Mouse (Mus musculus) neural tube, embryonic 12.5 days (tissue): ENCODE data around the gene Uqcc3. TPM values are rescaled to one million over a fixed set of nuclear protein-coding genes. Genes with fewer than 3 reads are reported as not detected.
A peak's percentile ranks its signal among the peaks of the same experiment; 100 is the strongest.
"Not testable (repeated sequence)": the region's sequence is repeated elsewhere in the genome, so short reads cannot be mapped to it uniquely, and the experiment has no call there.

Experiments used
- ATAC-seq: fragments of 200-750 bp; cut with Nextera tagmentation; 2 replicates; pipeline ENCODE4 v1.8.0; 2017; ENCODE audit warnings: low read depth, mild to moderate bottlenecking, moderate TSS enrichment, moderate library complexity; ENCODE audit not compliant: low FRiP score
- H3K27ac ChIP-seq: fragments of 300-500 bp; sonication (generic); 2 replicates; pipeline ENCODE4 v1.5.1; 2016
- H3K27me3 ChIP-seq: fragments of 300-500 bp; sonication (generic); replicated peaks from 2 replicates; pipeline ENCODE4 v1.6.1; 2016; ENCODE audit warnings: mild to moderate bottlenecking
- H3K36me3 ChIP-seq: fragments of 300-500 bp; sonication (generic); 2 replicates; pipeline ENCODE4 v1.6.1; 2016; ENCODE audit warnings: mild to moderate bottlenecking
- H3K4me1 ChIP-seq: fragments of 300-500 bp; sonication (generic); 2 replicates; pipeline ENCODE4 v1.6.1; 2016
- H3K4me2 ChIP-seq: fragments of 300-500 bp; sonication (generic); replicated peaks from 2 replicates; pipeline ENCODE4 v1.6.1; 2016; ENCODE audit warnings: mild to moderate bottlenecking
- H3K4me3 ChIP-seq: fragments of 300-500 bp; sonication (generic); 2 replicates; pipeline ENCODE4 v1.5.1; 2016
- H3K9ac ChIP-seq: fragments of 300-500 bp; sonication (generic); 2 replicates; pipeline ENCODE4 v1.6.1; 2016; ENCODE audit warnings: mild to moderate bottlenecking
- H3K9me3 ChIP-seq: fragments of 300-500 bp; sonication (generic); 2 replicates; pipeline ENCODE4 v1.6.1; 2016; ENCODE audit warnings: mild to moderate bottlenecking
- WGBS: fragments of 180-500 bp; shearing (Covaris S2); methylation state at CpG from one replicate; pipeline ENCODE4 v1.1.7; 2016; 5-methylcytosine and 5-hydroxymethylcytosine counted together
- microRNA-seq: library from miRNA; unstranded; fragments of <30 nt; microRNA quantifications from one replicate; pipeline ENCODE4, GENCODE M21; 2017
- polyA plus RNA-seq: library from polyadenylated mRNA; unstranded; fragments of >200 nt; fragmentation: Nextera tagmentation; extraction: Ambion mirVana; gene quantifications from 2 replicates; pipeline ENCODE4 v1.2.1, GENCODE M21; 2016

Uqcc3 gene
- polyA plus RNA-seq, 1 experiment from 2014 or later = 66.0 TPM

DNA sequence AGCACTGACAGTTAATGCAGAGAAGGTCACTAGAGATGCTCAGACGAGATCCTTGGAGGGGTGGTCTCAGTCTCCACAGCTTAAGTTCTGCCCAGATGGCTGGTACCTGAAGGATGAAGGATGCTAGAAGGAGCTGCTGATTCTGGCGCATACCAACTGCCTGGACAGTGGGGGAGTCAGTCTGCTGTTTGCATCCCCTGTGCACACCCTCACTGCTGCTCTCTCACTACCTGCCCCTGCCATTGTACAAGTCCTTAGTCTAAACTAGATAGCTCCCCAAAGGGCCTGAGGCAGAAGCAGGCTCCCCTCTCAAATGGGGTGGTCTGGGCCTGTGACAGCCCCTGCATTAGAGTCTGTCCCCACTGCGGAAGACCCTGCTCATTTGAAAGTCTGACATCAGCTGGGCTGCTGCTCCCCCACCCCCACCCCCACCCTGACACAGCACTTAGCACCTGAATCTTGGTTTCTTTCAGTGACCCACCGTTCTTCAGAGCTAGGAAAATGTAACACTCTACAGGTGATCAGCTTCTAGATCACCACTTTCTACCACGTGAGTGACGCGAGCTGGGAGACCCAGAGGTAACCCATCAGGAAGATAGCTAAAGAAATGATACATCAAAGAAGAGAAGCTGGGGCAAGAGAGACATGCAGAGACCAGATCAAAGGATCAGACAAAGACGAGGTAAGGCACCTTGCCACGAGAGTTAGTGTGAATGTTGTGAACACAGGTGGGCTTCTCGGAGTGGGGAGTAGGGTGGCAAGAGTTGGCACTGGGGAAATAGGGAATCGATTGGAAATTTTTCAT is 41.4 kb downstream of the Uqcc3 start, which contains the start of gene Gng3:
Gene Gng3 (minus strand): TSS at position 92 of the 805 bp plus-strand sequence.
- peaks cover 32% of the 10 kb centered on the region for H3K4me1 ChIP-seq
- H3K4me3 ChIP-seq = peak within 1 kb of the TSS; percentile 52
- peaks cover 23% of the 10 kb centered on the region for H3K36me3 ChIP-seq
- peak within 1 kb of the TSS; percentile 71 for H3K9ac ChIP-seq
- WGBS = 44% methylated on average over 11 of the region's 11 CpGs
- H3K27me3 ChIP-seq = no peaks in the 10 kb centered on the region
- H3K9me3 ChIP-seq = no peaks in the 10 kb centered on the region
- ATAC-seq = peak; percentile 85
- peak within 1 kb of the TSS; percentile 91 for H3K27ac ChIP-seq
- H3K4me2 ChIP-seq = peak within 1 kb of the TSS; percentile 75

GRCm38 (mm10) chr19:8838041-8838730 is 42.5 kb downstream of the Uqcc3 start:
- ATAC-seq = peak; percentile 38

DNA sequence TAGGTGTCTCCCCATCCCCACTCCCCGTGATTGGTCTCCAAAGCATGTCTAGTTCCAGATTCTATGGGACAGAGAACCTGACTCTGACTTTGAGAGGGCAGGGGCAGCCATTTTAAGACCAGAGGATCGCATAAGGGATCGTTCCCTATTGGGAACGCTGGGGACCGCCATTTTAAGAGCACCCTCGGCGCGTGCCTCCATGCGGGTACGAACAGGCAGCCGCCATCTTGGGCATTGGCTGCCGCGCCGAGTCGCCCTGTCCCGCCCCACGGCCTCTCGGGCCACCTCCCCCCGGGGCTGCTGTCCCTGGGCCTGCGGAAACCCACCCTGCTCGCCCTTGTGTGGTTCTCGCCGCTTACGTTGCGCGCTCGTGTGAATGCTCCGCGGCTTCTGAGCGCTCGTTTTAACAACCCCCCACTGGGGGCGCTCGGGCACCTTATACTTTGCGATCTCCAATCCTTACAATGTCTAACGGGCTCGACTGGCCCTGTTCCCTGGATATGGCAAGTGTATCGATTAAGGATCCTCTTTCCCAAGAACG is 43.4 kb downstream of the Uqcc3 start, which contains the start of gene Bscl2:
Gene Bscl2 (plus strand): TSS at position 217 of the 541 bp plus-strand sequence.
- under 1% methylated on average over 37 of the region's 38 CpGs for WGBS
- peak; percentile 74 for ATAC-seq
- peaks cover 36% of the 10 kb centered on the region for H3K36me3 ChIP-seq

More at GRCm38 (mm10) chr19:8838041-8838730, 42.5 kb downstream of the Uqcc3 start:
- H3K36me3 ChIP-seq = peaks cover 32% of the 10 kb centered on the region
- 23% methylated on average over 15 of the region's 15 CpGs for WGBS
- H3K4me1 ChIP-seq = peaks cover 32% of the 10 kb centered on the region
- peak overlapping the region; percentile 71 for H3K9ac ChIP-seq
- H3K4me3 ChIP-seq = peak overlapping the region; percentile 52
- H3K9me3 ChIP-seq = no peaks in the 10 kb centered on the region
- H3K27ac ChIP-seq = peak overlapping the region; percentile 91
- H3K4me2 ChIP-seq = peak overlapping the region; percentile 75
- H3K27me3 ChIP-seq = no peaks in the 10 kb centered on the region

GRCm38 (mm10) chr19:8836327-8836726 is 44.4 kb downstream of the Uqcc3 start:
- peaks cover 32% of the 10 kb centered on the region for H3K4me1 ChIP-seq
- not testable (repeated sequence) for H3K4me3 ChIP-seq, H3K9me3 ChIP-seq, H3K27me3 ChIP-seq, H3K27ac ChIP-seq, ATAC-seq, H3K9ac ChIP-seq
- peaks cover 44% of the 10 kb centered on the region for H3K36me3 ChIP-seq
- H3K4me2 ChIP-seq = peak overlapping the region; percentile 75
- WGBS = 98% methylated on average over 10 of the region's 10 CpGs

More for the DNA sequence above, 43.4 kb downstream of the Uqcc3 start, which contains the start of gene Bscl2:
- Histone ChIP-seq H3K9me3 (no peaks in the 10 kb centered on the region), H3K4me1 (peaks cover 32% of the 10 kb centered on the region), H3K4me2 (peak within 1 kb of the TSS; percentile 75), H3K9ac (peak within 1 kb of the TSS; percentile 71), H3K4me3 (peak within 1 kb of the TSS; percentile 52), H3K27me3 (no peaks in the 10 kb centered on the region), H3K27ac (peak within 1 kb of the TSS; percentile 91)

- Histone ChIP-seq H3K4me2 (no peak overlapping the region), H3K27ac (no peak overlapping the region), H3K9ac (no peak overlapping the region), H3K27me3 (no peaks in the 10 kb centered on the region), H3K4me1 (0 out of 2 replicates have a peak, but pooled peaks cover under 1% of the 10 kb centered on the region), H3K4me3 (no peak overlapping the region), H3K9me3 (no peaks in the 10 kb centered on the region), H3K36me3 (peaks cover 74% of the 10 kb centered on the region)
- no peak for ATAC-seq
- 94% methylated on average over 4 of the region's 4 CpGs for WGBS
These were observed 47.8 kb downstream of the Uqcc3 start for GRCm38 (mm10) chr19:8832971-8833370.

DNA sequence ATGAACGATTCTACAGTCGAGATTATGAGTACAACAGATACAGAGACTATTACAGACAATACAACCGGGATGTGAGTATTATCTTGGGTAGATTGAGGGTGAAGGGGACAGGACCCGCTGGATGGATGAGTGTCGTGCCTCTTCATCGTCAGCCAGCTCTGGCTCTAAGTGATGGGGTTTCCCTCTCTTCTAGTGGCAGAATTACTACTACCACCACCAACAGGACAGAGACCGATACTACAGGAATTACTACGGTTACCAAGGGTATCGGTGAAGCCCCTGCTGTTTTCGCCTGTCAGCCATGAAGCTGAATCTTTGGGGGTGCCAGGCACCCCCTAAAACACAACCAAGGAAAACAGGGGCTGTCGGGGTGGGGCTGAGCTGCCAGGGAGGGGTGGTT is 49.5 kb downstream of the Uqcc3 start:
- no peak overlapping the region for H3K4me2 ChIP-seq
- H3K36me3 ChIP-seq = peaks cover 88% of the 10 kb centered on the region
- H3K4me3 ChIP-seq = no peak overlapping the region
- H3K4me1 ChIP-seq = no peaks in the 10 kb centered on the region
- WGBS = 85% methylated on average over 11 of the region's 11 CpGs
- H3K9ac ChIP-seq = no peak overlapping the region
- no peaks in the 10 kb centered on the region for H3K9me3 ChIP-seq
- no peak for ATAC-seq
- H3K27ac ChIP-seq = no peak overlapping the region
- H3K27me3 ChIP-seq = no peaks in the 10 kb centered on the region

DNA sequence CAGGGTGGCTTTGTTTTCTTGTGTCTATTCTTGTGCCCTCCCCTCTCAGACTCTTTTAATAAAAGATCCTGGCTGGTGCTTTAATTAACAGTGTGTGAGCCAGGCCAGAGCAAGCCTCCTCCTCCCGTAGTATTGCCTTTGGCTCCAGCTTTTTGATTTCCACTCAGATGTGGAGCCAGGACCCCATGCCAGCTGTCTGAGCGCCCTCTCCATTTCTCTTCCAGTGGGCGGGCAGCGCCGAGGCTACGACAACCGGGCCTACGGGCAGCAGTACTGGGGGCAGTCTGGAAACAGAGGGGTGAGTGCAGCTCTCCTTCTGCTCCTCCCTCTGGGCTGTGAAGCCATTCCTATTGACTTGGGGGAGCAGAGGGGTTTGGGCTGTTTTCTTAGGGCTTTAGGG is 50.1 kb downstream of the Uqcc3 start:
- Histone ChIP-seq H3K4me2 (no peak overlapping the region), H3K4me3 (no peak overlapping the region), H3K27ac (no peak overlapping the region), H3K9me3 (no peaks in the 10 kb centered on the region), H3K9ac (no peak overlapping the region), H3K4me1 (no peaks in the 10 kb centered on the region), H3K27me3 (no peaks in the 10 kb centered on the region), H3K36me3 (peaks cover 91% of the 10 kb centered on the region)
- 94% methylated on average over 8 of the region's 8 CpGs for WGBS
- ATAC-seq = no peak

Small RNA genes within 50 kb of the gene (microRNA-seq; reads per million reads assigned to microRNA genes)
- gene Mir5136 = not detected

Other genes starting within 250 kb of the Uqcc3 start
- gene Chrm1, start 217.1 kb downstream of the Uqcc3 start, polyA plus RNA-seq = 0.17 and 0.20 TPM in 2 replicates
- 144 and 147 TPM in 2 replicates for gene Slc3a2, start 157.6 kb downstream of the Uqcc3 start, polyA plus RNA-seq
- gene Wdr74, start 145.1 kb downstream of the Uqcc3 start, polyA plus RNA-seq = 83.5 and 85.1 TPM in 2 replicates
- gene 1700092M07Rik, start 140.2 kb downstream of the Uqcc3 start, polyA plus RNA-seq = 2.3 and 3.6 TPM in 2 replicates
- gene Stx5a, start 139.5 kb downstream of the Uqcc3 start, polyA plus RNA-seq = 129 TPM in 2 replicates
- gene Nxf1, start 123.8 kb downstream of the Uqcc3 start, polyA plus RNA-seq = 186 and 216 TPM in 2 replicates
- 199 and 210 TPM in 2 replicates for gene Tmem223, start 109.9 kb downstream of the Uqcc3 start, polyA plus RNA-seq
- 37.2 and 39.0 TPM in 2 replicates for gene Tmem179b, start 106.5 kb downstream of the Uqcc3 start, polyA plus RNA-seq
- gene Taf6l, start 94.5 kb downstream of the Uqcc3 start, polyA plus RNA-seq = 29.9 and 34.4 TPM in 2 replicates
- gene Polr2g, start 82.3 kb downstream of the Uqcc3 start, polyA plus RNA-seq = 152 and 158 TPM in 2 replicates
- gene Zbtb3, start 78.4 kb downstream of the Uqcc3 start, polyA plus RNA-seq = 7.2 and 7.5 TPM in 2 replicates
- gene Ttc9c, start 61.6 kb downstream of the Uqcc3 start, polyA plus RNA-seq = 55.2 and 57.7 TPM in 2 replicates
- 5.7 and 7.5 TPM in 2 replicates for gene Hnrnpul2, start 60.9 kb downstream of the Uqcc3 start, polyA plus RNA-seq
- 0.45 TPM in 1 of 2 replicates, not detected in the other for gene AC129217.1, start 51.1 kb downstream of the Uqcc3 start, polyA plus RNA-seq
- gene Bscl2, start 43.5 kb downstream of the Uqcc3 start, polyA plus RNA-seq = 66.1 and 68.5 TPM in 2 replicates
- gene Gng3, start 41.7 kb downstream of the Uqcc3 start, polyA plus RNA-seq = 203 and 211 TPM in 2 replicates
- 0.47 and 0.56 TPM in 2 replicates for gene Lrrn4cl, start 30.2 kb downstream of the Uqcc3 start, polyA plus RNA-seq
- gene Ubxn1, start 9.4 kb downstream of the Uqcc3 start, polyA plus RNA-seq = 186 and 193 TPM in 2 replicates
- gene Lbhd1, start 2.8 kb upstream of the Uqcc3 start, polyA plus RNA-seq = 63.3 and 89.5 TPM in 2 replicates
- not detected in 2 replicates for gene Gm49403, start 3.0 kb upstream of the Uqcc3 start, polyA plus RNA-seq
- 82.0 and 98.5 TPM in 2 replicates for gene 1810009A15Rik, start 7.9 kb upstream of the Uqcc3 start, polyA plus RNA-seq
- gene Gm49416, start 8.0 kb upstream of the Uqcc3 start, polyA plus RNA-seq = not detected in 2 replicates
- gene Ints5, start 12.1 kb upstream of the Uqcc3 start, polyA plus RNA-seq = 43.6 and 47.3 TPM in 2 replicates
- 116 and 119 TPM in 2 replicates for gene Ganab, start 17.1 kb upstream of the Uqcc3 start, polyA plus RNA-seq
- 84.2 and 91.5 TPM in 2 replicates for gene B3gat3, start 39.5 kb upstream of the Uqcc3 start, polyA plus RNA-seq
- gene Rom1, start 48.4 kb upstream of the Uqcc3 start, polyA plus RNA-seq = 2.1 and 2.3 TPM in 2 replicates
- gene Eml3, start 48.6 kb upstream of the Uqcc3 start, polyA plus RNA-seq = 14.1 and 14.3 TPM in 2 replicates
- 175 and 177 TPM in 2 replicates for gene Mta2, start 61.0 kb upstream of the Uqcc3 start, polyA plus RNA-seq
- gene Tut1, start 72.9 kb upstream of the Uqcc3 start, polyA plus RNA-seq = 32.5 and 34.6 TPM in 2 replicates
- 360 and 361 TPM in 2 replicates for gene Eef1g, start 86.1 kb upstream of the Uqcc3 start, polyA plus RNA-seq
- 5.0 and 6.3 TPM in 2 replicates for gene Ahnak, start 108.4 kb upstream of the Uqcc3 start, polyA plus RNA-seq
- not detected in 2 replicates for gene Scgb1a1, start 207.0 kb upstream of the Uqcc3 start, polyA plus RNA-seq